Mouse (Mus musculus) lung, adult 2 months (tissue): ENCODE measurements around the gene Rps6kc1.

Experiments
- CTCF ChIP-seq: fragments of 200-500 bp; IDR thresholded peaks from 2 replicates; pipeline ENCODE4 v1.5.1; 2011; ENCODE audit warnings: mild to moderate bottlenecking, low read length, control low read depth; ENCODE audit not compliant: insufficient read depth
- POLR2A ChIP-seq: fragments of 200-500 bp; IDR thresholded peaks from 2 replicates; pipeline ENCODE4 v1.6.1; 2011; ENCODE audit warnings: low read depth, mild to moderate bottlenecking, control low read depth, low read length, borderline replicate concordance; ENCODE audit errors: extremely low read depth

DNA sequence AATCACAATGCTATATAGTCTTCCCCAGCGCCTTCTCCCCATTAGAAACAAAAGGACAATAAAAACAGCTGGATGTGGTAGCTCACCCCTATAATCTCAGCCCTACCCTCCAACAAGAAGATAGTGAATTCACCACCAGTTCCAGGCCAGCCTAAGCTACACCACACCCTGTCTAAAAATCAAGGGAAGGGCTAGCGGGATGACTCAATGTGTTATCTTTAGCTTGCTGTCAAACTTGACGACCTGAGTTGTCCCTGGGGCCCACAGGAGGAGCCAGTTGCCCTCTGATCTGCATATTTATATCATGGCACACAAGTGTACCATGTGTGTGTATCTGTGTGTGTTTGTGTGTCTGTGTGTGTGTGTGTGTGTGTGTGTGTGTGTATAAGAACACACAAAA, 57.1 kb downstream of the Rps6kc1 start:
- TF ChIP-seq POLR2A (no peak), CTCF (no peak)
